Mouse (Mus musculus): ENCODE measurements at regions not wholly inside any gene's neighbourhood (a gene's known extent, or its start where the extent isn't known, plus 50 kb on each side); places are given as distances from the start of the nearest gene placed in this dataset.
A peak's percentile ranks its signal among the peaks of the same experiment; 100 is the strongest.

GRCm38 (mm10) chr5:45266914-45267313 is 183.1 kb downstream of the Qdpr start:
- no peak for DNase-seq

DNA sequence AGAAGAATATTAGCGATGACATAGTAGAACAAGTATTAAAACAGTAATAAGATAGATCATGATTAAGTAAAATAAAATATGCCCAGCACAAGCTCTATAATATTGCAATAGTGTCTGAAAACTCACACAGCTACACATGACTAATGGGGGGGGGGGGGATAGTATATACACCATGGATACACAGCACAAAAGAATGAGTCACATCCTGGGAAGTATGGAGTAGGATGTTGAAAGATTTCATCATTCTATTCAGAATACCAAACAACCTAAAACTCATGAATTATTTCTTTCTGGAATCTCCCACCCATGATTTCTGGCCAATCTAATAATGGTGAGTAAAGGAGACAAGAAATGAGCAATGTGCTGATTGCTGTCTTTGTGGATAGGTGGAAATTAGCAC is 191.6 kb downstream of the Qdpr start:
- DNase-seq: no peak

GRCm38 (mm10) chr5:45256256-45256999 is 193.6 kb downstream of the Qdpr start:
- DNase-seq: no peak

DNA sequence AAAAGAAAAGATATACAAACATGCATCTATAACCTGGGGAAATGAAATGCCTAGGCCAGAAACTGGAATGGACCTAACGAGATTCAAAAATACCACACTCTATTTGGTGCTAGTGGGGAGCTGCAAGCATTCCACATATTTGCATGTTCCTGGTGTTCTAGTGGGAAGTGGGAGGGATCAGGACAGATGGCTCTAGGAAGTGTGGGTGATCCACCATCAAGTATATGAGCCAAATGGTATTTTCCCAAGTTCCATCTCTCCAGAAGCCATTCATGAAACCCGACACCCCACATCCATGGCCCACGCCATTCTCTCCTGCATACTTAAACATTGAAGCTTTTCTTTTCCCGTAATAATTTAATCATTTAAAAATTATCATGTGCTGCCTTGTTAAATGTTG is 218.2 kb downstream of the Qdpr start:
- no peak for DNase-seq

DNA sequence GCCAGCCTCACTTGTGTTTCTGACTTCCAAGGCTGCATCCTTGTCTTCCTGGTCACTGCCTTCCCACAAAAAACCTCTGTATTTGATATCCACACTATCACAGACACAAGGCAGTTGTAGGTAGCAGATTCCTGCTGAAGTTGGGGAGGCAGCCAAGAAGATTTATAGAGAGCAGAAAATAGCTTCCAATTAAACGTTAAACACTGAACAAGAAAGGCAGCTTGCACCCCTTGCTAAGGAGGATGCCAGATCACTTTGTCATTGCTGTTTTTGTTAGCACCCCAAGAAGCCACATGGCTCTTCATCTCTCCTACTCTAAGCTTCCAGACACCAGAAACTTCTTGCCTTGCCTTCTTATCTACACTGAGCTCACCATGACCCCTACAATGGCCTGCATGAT is 219.9 kb downstream of the Qdpr start:
- no peak for DNase-seq

DNA sequence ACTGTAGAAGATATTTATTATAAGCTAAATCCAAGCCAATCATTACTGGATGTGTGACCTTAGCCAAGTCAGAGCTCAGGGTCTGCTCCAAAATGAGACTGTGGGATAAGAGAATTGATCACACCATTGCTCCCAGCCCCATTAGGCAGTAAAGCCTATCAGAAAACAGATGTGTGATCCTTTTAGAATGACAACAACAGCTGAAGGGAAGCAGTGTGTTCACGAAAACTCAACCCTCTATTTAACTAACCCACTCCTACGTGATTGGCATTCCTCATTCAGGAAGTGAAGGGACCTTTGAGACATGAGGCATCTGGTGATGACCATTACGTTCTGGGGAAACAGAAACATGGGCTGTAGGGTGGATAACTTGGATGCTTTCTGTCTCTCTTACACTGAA is 220.6 kb downstream of the Qdpr start:
- no peak for DNase-seq

DNA sequence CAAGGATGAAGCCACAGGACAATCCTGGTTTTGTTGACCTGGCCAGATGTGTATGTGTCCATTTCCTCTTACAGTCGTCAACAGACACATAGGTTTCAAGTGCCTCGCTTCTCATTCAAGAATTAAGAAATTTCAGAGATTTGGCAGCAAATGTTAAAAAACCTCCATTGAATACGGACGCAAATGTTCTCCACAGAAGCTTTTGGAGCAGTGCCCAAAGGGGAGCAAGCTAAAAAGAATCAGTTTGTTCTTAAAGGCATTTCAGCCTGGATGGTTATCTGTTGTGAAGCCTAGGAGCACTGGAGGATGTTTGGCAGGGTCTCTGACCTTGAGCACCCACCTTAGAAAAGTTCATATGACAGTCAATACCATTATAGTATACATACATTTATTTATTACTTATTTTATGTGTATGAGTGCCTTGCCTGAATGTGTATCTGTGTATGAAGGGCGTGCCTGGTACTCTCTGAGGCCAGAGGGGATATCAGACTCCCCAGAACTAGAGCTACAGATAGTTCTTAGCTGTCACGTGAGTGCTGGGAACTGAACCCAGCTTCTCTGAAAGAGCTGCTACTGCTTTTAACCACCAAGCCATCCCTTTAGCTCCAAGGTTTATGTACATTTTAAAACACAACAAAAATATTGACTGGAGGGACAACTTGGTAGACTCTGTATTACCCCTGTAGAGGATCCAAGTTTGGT is 221.7 kb downstream of the Qdpr start:
- no peak for DNase-seq

- DNase-seq: peak; percentile 14
Measured at GRCm38 (mm10) chr5:45220272-45220916, 229.6 kb downstream of the Qdpr start.

GRCm38 (mm10) chr5:45219558-45219957 is 230.5 kb downstream of the Qdpr start:
- no peak for DNase-seq

DNA sequence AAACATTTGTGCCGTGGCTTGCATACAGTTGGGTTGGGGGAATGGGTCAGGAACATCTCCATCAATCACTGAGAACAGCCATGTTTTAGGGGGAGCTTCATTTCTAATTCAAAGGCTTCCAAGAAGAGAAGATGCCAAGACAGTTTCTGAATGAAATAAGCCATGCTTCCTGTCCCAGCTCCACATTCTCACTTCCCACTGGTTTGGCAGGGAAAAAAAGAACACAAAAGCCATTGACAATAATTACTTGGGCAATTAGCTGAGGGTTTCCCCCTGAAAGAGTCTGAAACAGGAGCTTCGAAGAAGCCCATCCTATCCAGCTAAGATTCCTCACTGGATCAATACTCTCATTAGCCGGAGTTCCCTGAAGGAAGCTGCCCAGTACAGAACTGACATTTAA is 230.9 kb downstream of the Qdpr start:
- DNase-seq: no peak

DNA sequence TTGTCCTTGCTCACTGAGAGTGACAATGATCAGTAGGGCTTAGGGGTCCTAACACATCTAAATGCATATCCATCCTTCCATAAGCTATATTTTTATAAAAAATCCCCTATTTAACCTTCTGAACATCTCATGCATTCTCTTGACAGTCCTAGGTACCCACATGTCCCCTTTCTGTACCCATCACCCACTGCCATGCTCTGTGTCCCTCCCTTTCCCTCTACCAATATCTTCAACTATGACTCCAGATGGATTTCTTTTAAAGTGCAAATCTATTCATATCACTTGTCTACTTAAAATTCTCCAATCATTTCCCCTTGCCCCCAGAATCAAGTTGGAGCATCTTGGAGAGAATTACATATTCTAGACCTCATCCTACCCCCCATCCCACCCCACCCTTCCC is 235.6 kb downstream of the Qdpr start:
- DNase-seq: no peak

DNA sequence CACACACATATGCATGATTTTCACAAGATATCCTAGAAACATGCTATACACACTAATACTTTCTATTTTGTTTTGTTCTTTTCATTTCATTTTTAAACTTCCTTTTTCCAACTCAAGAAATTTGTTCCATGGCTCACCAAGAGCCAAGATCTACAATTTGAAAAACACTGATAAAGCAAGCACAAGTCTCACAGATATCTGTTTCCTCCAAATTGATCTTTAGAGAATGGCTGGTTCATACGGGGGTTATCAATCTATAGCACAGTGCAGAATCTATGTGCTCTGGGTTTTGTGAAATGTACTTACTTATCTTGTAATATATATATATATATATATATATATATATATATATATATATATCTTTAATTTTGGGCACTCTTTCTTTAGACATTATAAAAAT is 251.6 kb downstream of the Qdpr start:
- DNase-seq: no peak

GRCm38 (mm10) chr5:45196159-45196558 is 253.9 kb downstream of the Qdpr start:
- no peak for DNase-seq

DNA sequence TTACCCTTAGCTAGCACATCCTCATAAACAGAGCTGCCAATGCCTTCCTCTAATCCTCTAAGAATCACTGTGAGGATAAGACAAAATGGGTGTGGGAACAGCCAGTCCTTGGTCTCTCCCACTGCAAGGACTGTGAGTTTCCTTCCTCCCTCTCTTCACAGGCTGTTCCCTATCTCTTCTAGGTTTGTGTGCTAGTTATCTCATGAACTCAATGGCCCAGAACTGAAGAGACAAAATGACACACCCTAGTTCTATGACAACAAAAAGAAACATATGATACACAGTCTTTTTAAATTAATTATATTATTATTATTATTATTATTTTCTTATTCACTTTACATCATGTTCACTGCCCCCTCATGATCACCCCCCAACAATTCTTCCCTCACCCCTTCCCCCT is 257.7 kb downstream of the Qdpr start:
- no peak for DNase-seq

DNA sequence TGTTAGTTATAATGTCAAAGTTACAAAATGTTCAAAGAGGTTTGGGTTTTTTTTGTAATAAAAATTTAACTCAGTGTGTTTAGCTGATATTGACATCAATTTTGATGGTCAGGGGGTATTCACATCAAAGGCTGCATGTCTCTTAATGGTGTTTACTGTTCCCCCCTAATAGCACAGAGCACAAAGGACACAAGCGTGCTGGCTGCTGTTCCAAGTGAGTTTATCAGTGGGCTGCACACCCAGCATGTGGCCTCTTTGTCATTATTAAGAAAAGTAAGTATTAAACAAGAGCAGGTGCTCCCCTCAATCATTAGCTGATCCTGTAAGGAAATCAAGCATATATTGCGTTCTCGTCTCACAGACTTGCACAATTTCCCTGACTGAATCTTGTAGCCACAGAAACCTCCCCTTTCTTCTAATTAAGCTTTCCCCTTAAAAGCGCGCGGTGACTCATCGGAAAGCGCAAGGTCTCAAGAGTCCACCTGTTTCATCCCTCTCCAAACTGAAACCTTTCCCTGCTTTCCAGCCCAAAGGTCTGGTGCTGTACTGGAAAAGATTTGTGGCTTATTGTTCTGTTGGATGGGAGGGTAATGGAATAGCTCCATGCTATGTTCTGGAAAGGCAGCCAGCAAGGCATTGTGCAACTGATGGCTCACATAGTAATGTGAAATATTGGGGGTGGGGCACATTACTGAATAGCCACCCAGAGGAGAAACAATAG is 276.8 kb downstream of the Qdpr start:
- no peak for DNase-seq

DNA sequence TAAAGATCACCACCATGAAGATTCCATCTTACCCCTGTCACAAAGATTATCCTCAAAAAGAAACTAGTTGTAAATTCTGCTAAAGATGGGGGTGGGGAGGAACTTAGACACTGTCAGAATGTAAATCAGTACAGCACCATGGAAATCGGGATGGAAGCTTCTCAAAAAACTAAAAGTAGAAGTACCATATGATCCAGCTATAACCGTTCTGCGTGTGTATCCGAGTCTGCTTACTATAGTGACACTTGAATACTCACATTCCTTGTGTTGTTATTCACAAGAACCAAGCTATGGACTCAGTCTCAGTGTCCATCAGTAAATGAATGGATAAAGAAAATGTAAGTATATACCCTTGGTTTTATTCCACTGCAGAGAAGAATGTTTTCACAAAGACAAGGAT is 290.8 kb downstream of the Qdpr start:
- no peak for DNase-seq

- DNase-seq: no peak
Measured at GRCm38 (mm10) chr5:45154936-45155335, 295.1 kb downstream of the Qdpr start.

- DNase-seq: no peak
Measured at GRCm38 (mm10) chr5:45144186-45144585, 305.9 kb downstream of the Qdpr start.

DNA sequence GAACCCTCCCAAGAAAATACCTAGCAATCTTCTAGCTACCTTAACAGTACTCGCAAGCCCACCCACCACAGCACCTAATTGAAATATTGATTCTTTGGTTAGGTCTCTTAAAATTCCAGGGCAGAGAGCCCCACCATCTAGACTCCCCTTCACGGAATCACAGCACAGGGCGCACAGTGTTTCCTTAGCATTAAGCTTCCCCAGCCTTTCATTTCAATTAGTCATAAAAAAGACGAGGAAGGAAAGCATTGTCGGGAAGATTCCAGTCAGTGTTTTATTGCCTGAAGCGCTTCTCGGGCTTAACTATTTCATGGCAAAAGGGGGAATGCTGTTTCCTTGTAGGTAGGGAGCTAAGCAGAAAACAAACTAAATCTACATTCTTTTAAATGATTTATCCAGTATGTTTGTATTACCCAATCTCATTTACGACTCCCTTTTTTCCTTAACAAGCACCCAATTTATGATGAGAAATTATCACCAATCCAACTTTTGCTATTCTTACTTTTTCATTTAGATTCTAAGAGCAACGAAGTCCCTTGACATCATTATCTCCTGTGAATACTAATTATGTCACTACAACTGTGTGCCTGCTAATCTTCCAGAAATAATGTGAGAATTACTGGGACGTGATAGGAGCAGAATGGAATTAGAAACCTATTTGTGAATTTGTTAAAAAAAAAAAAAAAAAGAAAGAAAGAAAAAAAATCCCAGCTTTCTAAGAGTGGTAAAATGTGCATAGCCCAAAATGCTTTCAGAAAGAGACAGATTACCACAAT is 312.6 kb downstream of the Qdpr start:
- peak; percentile 6 for DNase-seq

DNA sequence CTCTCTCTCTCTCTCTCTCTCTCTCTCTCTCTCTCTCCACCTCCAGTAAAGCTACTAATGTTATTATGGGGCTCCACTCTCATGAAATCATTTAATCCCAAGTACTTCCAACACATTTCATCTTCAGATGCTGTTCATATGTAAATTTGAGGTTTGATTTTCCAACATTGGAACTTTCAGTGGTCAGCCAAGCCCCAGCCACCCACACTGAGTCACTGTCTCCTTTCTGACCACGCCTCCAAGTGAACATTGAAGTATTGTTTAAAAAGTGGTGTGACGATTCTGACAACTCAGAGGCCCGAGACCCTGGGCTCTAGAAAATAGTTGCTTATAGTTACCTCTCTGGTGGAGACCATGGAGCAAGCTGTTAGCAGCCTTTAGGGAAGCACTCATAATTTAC is 313.3 kb downstream of the Qdpr start:
- DNase-seq: no peak

GRCm38 (mm10) chr5:45127971-45128370 is 322.1 kb downstream of the Qdpr start:
- no peak for DNase-seq

DNA sequence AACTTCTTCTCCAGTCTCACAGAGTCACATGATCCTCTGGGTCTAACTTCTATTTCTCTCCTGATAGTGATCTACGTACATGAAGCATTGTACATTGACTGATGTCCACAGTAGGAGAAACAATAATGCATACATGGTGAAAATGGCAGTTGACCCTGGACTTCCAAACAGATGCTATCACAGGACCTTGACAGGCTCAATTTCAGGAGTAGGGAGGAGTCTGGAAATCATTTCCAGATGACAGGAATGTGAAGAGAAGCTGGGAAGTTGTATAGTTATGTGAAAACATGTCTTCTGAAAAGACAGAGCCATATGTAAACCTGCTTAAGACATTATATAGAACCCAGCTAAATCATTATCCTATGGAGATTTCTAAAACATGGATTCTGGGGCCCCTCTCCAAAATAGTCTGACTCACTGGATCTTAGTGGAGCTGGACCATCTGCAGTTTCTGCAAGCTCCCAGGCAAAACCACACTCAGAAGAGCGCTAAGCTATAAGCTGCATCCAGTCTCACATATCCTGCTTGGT is 322.3 kb upstream of the Ldb2 start:
- no peak for DNase-seq
